Mouse (Mus musculus): Measurements from ENCODE around the gene Nt5e. TPM values are rescaled to one million over a fixed set of nuclear protein-coding genes. Genes with fewer than 3 reads are reported as not detected.

Nt5e gene
- polyA plus RNA-seq, 1 experiment from 2014 or later, result 1.3 TPM

- Histone ChIP-seq H3K27ac (ENCODE audit: low read depth, low read length) (no peak overlapping the region), H3K36me3 (ENCODE audit: control insufficient read depth, insufficient read depth, low read length) (no peaks in the 10 kb centered on the region), H3K9me3 (ENCODE audit: control insufficient read depth, low read length) (no peaks in the 10 kb centered on the region), H3K4me2 (ENCODE audit: low read length) (no peak overlapping the region), H3K4me1 (ENCODE audit: control insufficient read depth, insufficient read depth, low read depth, low read length) (no peaks in the 10 kb centered on the region), H3K9ac (ENCODE audit: low read depth, low read length) (no peak overlapping the region), H3K4me3 (ENCODE audit: low read length) (no peak overlapping the region), H3K27me3 (replicated peaks; ENCODE audit: control insufficient read depth, insufficient read depth, low read length) (no peaks in the 10 kb centered on the region)
- 76% methylated on average over 7 of the region's 7 CpGs for WGBS
- ATAC-seq, result no peak
Measured at GRCm38 (mm10) chr9:88353459-88353858, 26.5 kb downstream of the Nt5e start.

DNA sequence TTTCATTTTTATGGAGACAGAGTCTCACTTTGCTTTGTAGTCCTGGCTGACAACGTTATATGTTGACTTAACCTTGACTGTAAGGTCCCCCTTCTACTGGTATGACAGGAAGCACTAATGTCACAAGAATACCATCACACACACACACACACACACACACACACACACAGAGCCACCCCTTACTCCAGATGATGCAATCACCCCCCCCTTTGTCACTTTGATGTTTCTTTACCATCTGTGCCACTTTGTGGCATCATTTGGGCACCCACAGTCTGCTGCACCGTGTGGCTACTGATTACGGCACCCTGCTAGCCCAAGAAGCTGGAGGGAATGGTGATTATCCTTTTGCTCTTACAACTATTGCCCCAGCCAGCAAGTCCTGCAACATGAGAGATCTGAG lies 30.2 kb downstream of the Nt5e start:
- H3K4me2 ChIP-seq (ENCODE audit: low read length), result no peak overlapping the region
- H3K27ac ChIP-seq (ENCODE audit: low read depth, low read length), result no peak overlapping the region
- H3K9ac ChIP-seq (ENCODE audit: low read depth, low read length), result no peak overlapping the region
- H3K4me1 ChIP-seq (ENCODE audit: control insufficient read depth, insufficient read depth, low read depth, low read length), result peaks cover 2% of the 10 kb centered on the region; the same call in 1 of the 2 replicates
- H3K9me3 ChIP-seq (ENCODE audit: control insufficient read depth, low read length), result no peaks in the 10 kb centered on the region
- H3K4me3 ChIP-seq (ENCODE audit: low read length), result no peak overlapping the region
- no peaks in the 10 kb centered on the region for H3K27me3 ChIP-seq (replicated peaks; ENCODE audit: control insufficient read depth, insufficient read depth, low read length)
- no peak for ATAC-seq
- H3K36me3 ChIP-seq (ENCODE audit: control insufficient read depth, insufficient read depth, low read length), result no peaks in the 10 kb centered on the region
- 57% methylated on average over 3 of the region's 3 CpGs for WGBS

GRCm38 (mm10) chr9:88359140-88359539 lies 32.1 kb downstream of the Nt5e start:
- no peak for ATAC-seq
- Histone ChIP-seq H3K9me3 (ENCODE audit: control insufficient read depth, low read length) (no peaks in the 10 kb centered on the region), H3K4me2 (ENCODE audit: low read length) (no peak overlapping the region), H3K4me1 (ENCODE audit: control insufficient read depth, insufficient read depth, low read depth, low read length) (peaks cover 9% of the 10 kb centered on the region), H3K27me3 (replicated peaks; ENCODE audit: control insufficient read depth, insufficient read depth, low read length) (no peaks in the 10 kb centered on the region), H3K36me3 (ENCODE audit: control insufficient read depth, insufficient read depth, low read length) (no peaks in the 10 kb centered on the region), H3K9ac (ENCODE audit: low read depth, low read length) (no peak overlapping the region), H3K27ac (ENCODE audit: low read depth, low read length) (no peak overlapping the region), H3K4me3 (ENCODE audit: low read length) (no peak overlapping the region)
- 82% methylated on average over 2 of the region's 2 CpGs for WGBS

DNA sequence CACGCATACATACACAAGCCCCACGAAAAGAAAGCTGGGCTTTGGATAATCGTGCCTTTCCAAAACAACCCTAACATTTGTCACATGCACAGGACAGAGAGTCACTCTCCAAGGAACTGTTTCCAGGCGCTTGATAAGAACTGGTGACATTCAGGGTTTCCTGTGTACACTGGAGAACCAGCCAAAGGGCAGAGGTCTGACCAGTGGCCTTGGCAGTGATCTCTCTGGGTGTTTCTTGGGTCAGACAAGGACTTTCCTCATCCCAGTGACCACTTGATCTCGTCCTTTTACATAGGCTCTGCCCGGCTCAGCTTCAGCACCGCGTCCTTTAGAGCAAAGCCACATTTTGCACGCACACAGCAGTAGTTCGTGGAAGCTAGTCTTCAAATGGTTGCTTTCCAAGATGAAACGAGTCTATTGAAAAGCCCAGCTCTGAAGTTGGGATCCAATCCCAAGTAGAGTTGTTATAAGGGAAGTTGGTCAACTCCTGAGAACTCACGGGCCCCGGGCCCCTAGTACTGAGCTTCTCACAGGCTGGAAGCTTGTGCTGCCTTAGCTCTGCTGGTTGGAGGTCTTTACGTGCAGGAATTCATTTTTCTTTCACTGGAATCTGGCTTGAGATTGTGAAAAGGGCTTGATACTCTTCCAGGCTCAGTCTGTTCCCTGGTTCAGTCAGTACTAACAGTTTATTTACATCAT lies 34.4 kb downstream of the Nt5e start:
- Histone ChIP-seq H3K27me3 (replicated peaks; ENCODE audit: control insufficient read depth, insufficient read depth, low read length) (no peaks in the 10 kb centered on the region), H3K4me3 (ENCODE audit: low read length) (no peak overlapping the region), H3K36me3 (ENCODE audit: control insufficient read depth, insufficient read depth, low read length) (no peaks in the 10 kb centered on the region), H3K4me1 (ENCODE audit: control insufficient read depth, insufficient read depth, low read depth, low read length) (peaks cover 9% of the 10 kb centered on the region), H3K4me2 (ENCODE audit: low read length) (no peak overlapping the region), H3K27ac (ENCODE audit: low read depth, low read length) (no peak overlapping the region), H3K9ac (ENCODE audit: low read depth, low read length) (no peak overlapping the region), H3K9me3 (ENCODE audit: control insufficient read depth, low read length) (no peaks in the 10 kb centered on the region)
- ATAC-seq, result 0 out of 2 replicates have a peak, but pooled peaks have one; percentile 2
- 75% methylated on average over 14 of the region's 14 CpGs for WGBS

GRCm38 (mm10) chr9:88362055-88362850 lies 35.3 kb downstream of the Nt5e start:
- Histone ChIP-seq H3K4me3 (ENCODE audit: low read length) (no peak overlapping the region), H3K36me3 (ENCODE audit: control insufficient read depth, insufficient read depth, low read length) (no peaks in the 10 kb centered on the region), H3K4me2 (ENCODE audit: low read length) (no peak overlapping the region), H3K9me3 (ENCODE audit: control insufficient read depth, low read length) (no peaks in the 10 kb centered on the region), H3K9ac (ENCODE audit: low read depth, low read length) (no peak overlapping the region), H3K27me3 (replicated peaks; ENCODE audit: control insufficient read depth, insufficient read depth, low read length) (no peaks in the 10 kb centered on the region), H3K4me1 (ENCODE audit: control insufficient read depth, insufficient read depth, low read depth, low read length) (peaks cover 9% of the 10 kb centered on the region), H3K27ac (ENCODE audit: low read depth, low read length) (peak overlapping the region; percentile 48; the same call in 1 of the 2 replicates)
- peak; percentile 72 for ATAC-seq
- WGBS, result 27% methylated on average over 5 of the region's 5 CpGs

GRCm38 (mm10) chr9:88363102-88363501 lies 36.1 kb downstream of the Nt5e start:
- H3K4me3 ChIP-seq (ENCODE audit: low read length), result no peak overlapping the region
- H3K4me2 ChIP-seq (ENCODE audit: low read length), result no peak overlapping the region
- 71% methylated on average over 3 of the region's 3 CpGs for WGBS
- no peak overlapping the region for H3K9ac ChIP-seq (ENCODE audit: low read depth, low read length)
- no peaks in the 10 kb centered on the region for H3K27me3 ChIP-seq (replicated peaks; ENCODE audit: control insufficient read depth, insufficient read depth, low read length)
- H3K9me3 ChIP-seq (ENCODE audit: control insufficient read depth, low read length), result no peaks in the 10 kb centered on the region
- peak overlapping the region; percentile 48; the same call in 1 of the 2 replicates for H3K27ac ChIP-seq (ENCODE audit: low read depth, low read length)
- H3K4me1 ChIP-seq (ENCODE audit: control insufficient read depth, insufficient read depth, low read depth, low read length), result peaks cover 9% of the 10 kb centered on the region
- no peaks in the 10 kb centered on the region for H3K36me3 ChIP-seq (ENCODE audit: control insufficient read depth, insufficient read depth, low read length)
- ATAC-seq, result peak; percentile 70

DNA sequence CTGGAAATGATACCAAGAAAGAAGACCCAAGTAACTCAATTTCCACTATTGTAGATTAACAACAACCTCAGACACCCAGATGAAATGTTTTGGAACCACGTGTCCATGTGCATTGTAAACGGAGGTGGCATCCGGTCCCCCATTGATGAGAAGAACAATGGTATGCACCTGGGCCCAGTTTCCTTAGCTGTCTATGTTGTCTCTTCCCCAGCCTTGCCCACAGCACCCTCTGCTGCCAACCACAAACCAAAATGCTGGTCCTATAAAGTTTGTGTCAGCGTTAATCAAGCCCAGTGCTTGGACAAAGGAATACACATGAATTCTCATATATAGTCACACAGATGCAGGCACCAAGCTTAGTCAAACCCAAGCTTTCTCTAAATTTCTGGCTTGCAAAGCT lies 39.3 kb downstream of the Nt5e start:
- Histone ChIP-seq H3K27me3 (replicated peaks; ENCODE audit: control insufficient read depth, insufficient read depth, low read length) (no peaks in the 10 kb centered on the region), H3K9ac (ENCODE audit: low read depth, low read length) (no peak overlapping the region), H3K27ac (ENCODE audit: low read depth, low read length) (no peak overlapping the region), H3K4me1 (ENCODE audit: control insufficient read depth, insufficient read depth, low read depth, low read length) (peaks cover 9% of the 10 kb centered on the region), H3K36me3 (ENCODE audit: control insufficient read depth, insufficient read depth, low read length) (no peaks in the 10 kb centered on the region), H3K4me3 (ENCODE audit: low read length) (no peak overlapping the region), H3K4me2 (ENCODE audit: low read length) (no peak overlapping the region), H3K9me3 (ENCODE audit: control insufficient read depth, low read length) (no peaks in the 10 kb centered on the region)
- WGBS, result 82% methylated on average over 4 of the region's 4 CpGs
- no peak for ATAC-seq

DNA sequence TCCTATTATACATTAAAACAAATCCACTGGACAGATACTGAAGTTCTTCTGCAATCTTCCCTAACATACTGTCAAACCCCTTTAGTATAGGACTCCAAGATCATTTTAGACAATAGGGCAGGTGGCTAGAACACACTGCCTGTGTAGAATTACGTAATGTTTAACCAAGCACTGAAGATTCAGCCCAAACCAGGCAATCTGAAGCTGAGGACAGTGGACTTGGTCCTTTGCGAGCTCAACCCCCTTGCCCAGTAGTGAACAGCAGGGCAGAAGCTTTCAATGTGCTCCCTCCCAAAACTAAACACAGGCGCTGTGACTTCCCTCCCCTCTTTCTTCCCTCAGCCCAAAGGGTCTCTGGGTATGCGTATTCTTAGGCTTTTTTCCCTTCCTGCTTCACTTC lies 39.8 kb downstream of the Nt5e start:
- H3K36me3 ChIP-seq (ENCODE audit: control insufficient read depth, insufficient read depth, low read length), result no peaks in the 10 kb centered on the region
- peaks cover 9% of the 10 kb centered on the region for H3K4me1 ChIP-seq (ENCODE audit: control insufficient read depth, insufficient read depth, low read depth, low read length)
- no peak overlapping the region for H3K27ac ChIP-seq (ENCODE audit: low read depth, low read length)
- H3K4me3 ChIP-seq (ENCODE audit: low read length), result no peak overlapping the region
- no peak for ATAC-seq
- no peaks in the 10 kb centered on the region for H3K27me3 ChIP-seq (replicated peaks; ENCODE audit: control insufficient read depth, insufficient read depth, low read length)
- 89% methylated on average over 4 of the region's 4 CpGs for WGBS
- no peak overlapping the region for H3K9ac ChIP-seq (ENCODE audit: low read depth, low read length)
- no peaks in the 10 kb centered on the region for H3K9me3 ChIP-seq (ENCODE audit: control insufficient read depth, low read length)
- H3K4me2 ChIP-seq (ENCODE audit: low read length), result no peak overlapping the region

DNA sequence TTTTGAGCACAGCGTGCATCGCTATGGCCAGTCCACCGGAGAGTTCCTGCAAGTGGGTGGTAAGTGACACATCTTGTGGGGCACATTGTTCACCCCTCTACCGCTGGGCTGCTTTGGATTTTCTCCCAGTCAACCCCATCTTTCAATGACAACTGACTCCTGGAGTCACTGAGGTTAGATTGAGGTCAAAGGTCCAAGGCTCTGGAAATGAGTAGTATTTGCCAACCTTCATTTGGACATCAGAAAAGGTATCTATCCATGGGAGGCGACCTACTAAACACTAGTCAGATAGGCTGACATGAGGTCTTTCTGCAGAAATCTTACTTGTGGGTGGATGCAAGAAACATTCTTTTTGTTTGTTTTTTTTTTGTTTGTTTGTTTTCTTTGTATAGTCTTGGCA lies 40.3 kb downstream of the Nt5e start:
- no peak for ATAC-seq
- 77% methylated on average over 5 of the region's 5 CpGs for WGBS
- no peaks in the 10 kb centered on the region for H3K36me3 ChIP-seq (ENCODE audit: control insufficient read depth, insufficient read depth, low read length)
- peaks cover 5% of the 10 kb centered on the region for H3K4me1 ChIP-seq (ENCODE audit: control insufficient read depth, insufficient read depth, low read depth, low read length)
- no peak overlapping the region for H3K4me3 ChIP-seq (ENCODE audit: low read length)
- no peak overlapping the region for H3K27ac ChIP-seq (ENCODE audit: low read depth, low read length)
- H3K27me3 ChIP-seq (replicated peaks; ENCODE audit: control insufficient read depth, insufficient read depth, low read length), result no peaks in the 10 kb centered on the region
- no peak overlapping the region for H3K4me2 ChIP-seq (ENCODE audit: low read length)
- no peaks in the 10 kb centered on the region for H3K9me3 ChIP-seq (ENCODE audit: control insufficient read depth, low read length)
- H3K9ac ChIP-seq (ENCODE audit: low read depth, low read length), result no peak overlapping the region
